Mouse (Mus musculus): ENCODE measurements at regions not wholly inside any gene's neighbourhood (a gene's known extent, or its start where the extent isn't known, plus 50 kb on each side); places are given as distances from the start of the nearest gene placed in this dataset.

DNA sequence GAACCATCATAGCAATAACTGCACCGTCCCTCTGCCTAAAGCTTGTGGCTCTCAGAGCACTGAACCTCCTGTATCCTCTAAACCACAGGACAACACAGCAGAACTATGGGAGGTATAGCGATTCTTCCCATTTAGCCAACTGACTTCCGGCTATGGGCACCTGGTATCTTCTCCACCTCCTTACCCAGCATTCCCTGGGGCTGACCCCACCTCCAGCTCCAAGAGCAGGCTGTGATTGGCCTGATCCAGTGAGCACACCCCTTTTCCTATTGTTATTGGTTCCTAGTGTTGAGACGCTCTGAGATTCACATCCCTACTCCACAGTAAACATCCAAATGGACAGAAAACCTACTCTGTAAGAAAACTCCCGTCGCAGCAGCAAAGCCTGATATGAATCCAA lies 236.7 kb downstream of the Prex1 start:
- no peaks in the 10 kb centered on the region for H3K9me3 ChIP-seq (ENCODE audit: low read depth, low read length)
- WGBS, result 80% methylated on average over 6 of the region's 6 CpGs
- no peak overlapping the region for H3K4me3 ChIP-seq (ENCODE audit: low read depth, low read length)
- DNase-seq (no peak), ATAC-seq (ENCODE audit: insufficient read depth) (no peak)
- H3K27me3 ChIP-seq (ENCODE audit: insufficient read depth, low read length), result no peaks in the 10 kb centered on the region
- no peak for TF ChIP-seq CTCF (IDR thresholded peaks at IDR 0.05; ENCODE audit: low read depth)
- H3K4me2 ChIP-seq, result no peak overlapping the region
- H3K27ac ChIP-seq (ENCODE audit: low read depth), result no peak overlapping the region
- no peak overlapping the region for H3K9ac ChIP-seq
- H3K4me1 ChIP-seq (ENCODE audit: insufficient read depth), result no peaks in the 10 kb centered on the region
- H3K36me3 ChIP-seq (ENCODE audit: insufficient read depth), result no peaks in the 10 kb centered on the region

DNA sequence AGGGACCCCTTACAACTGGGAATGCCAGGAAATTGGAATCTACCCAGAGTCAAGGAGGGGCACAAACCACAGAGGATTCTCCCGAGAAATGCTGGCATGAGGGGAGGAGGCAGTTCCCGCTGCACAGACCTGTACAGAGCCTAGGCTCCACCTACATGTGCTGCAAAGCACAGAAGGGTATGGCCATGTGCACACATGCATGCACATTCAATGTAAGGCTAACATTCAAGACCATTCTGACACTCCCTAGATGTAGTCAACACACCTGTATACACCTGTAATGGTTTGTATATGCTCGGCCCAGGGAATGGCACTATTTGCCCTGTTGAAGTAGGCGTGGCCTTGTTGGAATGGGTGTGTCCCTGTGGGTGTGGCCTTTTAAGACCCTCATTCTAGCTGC lies 238.0 kb downstream of the Prex1 start:
- no peak for ATAC-seq (ENCODE audit: insufficient read depth)
- H3K4me3 ChIP-seq (ENCODE audit: low read depth, low read length), result no peak overlapping the region
- H3K27me3 ChIP-seq (ENCODE audit: insufficient read depth, low read length), result no peaks in the 10 kb centered on the region
- 63% methylated on average over 4 of the region's 4 CpGs for WGBS
- no peak overlapping the region for H3K9ac ChIP-seq
- no peaks in the 10 kb centered on the region for H3K36me3 ChIP-seq (ENCODE audit: insufficient read depth)
- no peak for TF ChIP-seq CTCF (IDR thresholded peaks at IDR 0.05; ENCODE audit: low read depth)
- H3K9me3 ChIP-seq (ENCODE audit: low read depth, low read length), result no peaks in the 10 kb centered on the region
- no peaks in the 10 kb centered on the region for H3K4me1 ChIP-seq (ENCODE audit: insufficient read depth)
- no peak for DNase-seq
- no peak overlapping the region for H3K27ac ChIP-seq (ENCODE audit: low read depth)
- no peak overlapping the region for H3K4me2 ChIP-seq

DNA sequence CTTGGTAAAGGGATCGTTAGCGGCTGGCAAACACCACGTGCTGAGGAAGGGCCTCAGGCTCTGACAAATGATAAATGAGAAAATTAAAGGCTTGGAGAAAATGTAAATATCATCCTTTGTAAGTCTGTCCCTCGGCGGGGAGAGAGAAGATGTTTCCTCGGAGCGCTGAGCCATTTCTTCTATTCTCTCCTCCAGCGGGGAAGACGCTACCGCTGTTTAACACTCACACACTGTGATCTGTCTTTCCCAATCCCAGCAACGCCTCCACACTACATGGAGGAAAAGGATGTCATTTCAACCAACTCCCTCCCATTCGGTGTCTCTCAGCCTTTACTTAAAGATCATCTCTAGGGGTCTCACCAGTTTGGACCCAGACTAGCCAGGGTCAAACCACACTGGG lies 239.0 kb downstream of the Prex1 start:
- no peaks in the 10 kb centered on the region for H3K27me3 ChIP-seq (ENCODE audit: insufficient read depth, low read length)
- no peak for TF ChIP-seq CTCF (IDR thresholded peaks at IDR 0.05; ENCODE audit: low read depth)
- WGBS, result 26% methylated on average over 12 of the region's 12 CpGs
- no peak overlapping the region for H3K4me2 ChIP-seq
- H3K9me3 ChIP-seq (ENCODE audit: low read depth, low read length), result no peaks in the 10 kb centered on the region
- H3K4me3 ChIP-seq (ENCODE audit: low read depth, low read length), result no peak overlapping the region
- no peak overlapping the region for H3K9ac ChIP-seq
- no peaks in the 10 kb centered on the region for H3K4me1 ChIP-seq (ENCODE audit: insufficient read depth)
- no peak for DNase-seq
- no peak overlapping the region for H3K27ac ChIP-seq (ENCODE audit: low read depth)
- ATAC-seq (ENCODE audit: insufficient read depth), result no peak
- no peaks in the 10 kb centered on the region for H3K36me3 ChIP-seq (ENCODE audit: insufficient read depth)

DNA sequence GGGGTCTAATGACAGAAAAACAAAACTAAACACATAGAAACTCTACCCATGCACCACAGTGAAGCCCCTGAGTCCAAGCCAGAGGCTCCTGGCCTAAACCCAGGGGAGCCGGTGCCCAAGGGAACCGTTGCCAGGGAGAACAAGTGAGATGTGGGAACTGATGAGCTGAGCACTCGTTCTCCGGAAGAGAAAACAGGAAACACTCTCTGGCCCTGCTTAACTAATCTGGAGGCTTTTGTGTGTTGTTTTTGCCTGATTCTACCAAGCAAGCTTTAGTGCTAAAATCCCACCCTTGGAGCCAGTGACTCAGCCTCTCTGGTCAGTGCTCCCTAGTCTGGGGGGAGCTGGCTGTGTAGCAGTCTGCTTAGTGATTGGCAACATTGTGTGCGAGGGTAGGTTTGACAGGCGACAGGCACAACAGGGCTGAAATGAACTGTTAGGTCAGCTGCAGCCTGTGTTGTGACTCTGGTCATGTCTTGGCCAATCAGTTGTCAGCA lies 242.3 kb downstream of the Prex1 start:
- WGBS, result 46% methylated on average over 6 of the region's 6 CpGs
- Histone ChIP-seq H3K27me3 (ENCODE audit: insufficient read depth, low read length) (no peaks in the 10 kb centered on the region), H3K4me2 (no peak overlapping the region), H3K36me3 (ENCODE audit: insufficient read depth) (no peaks in the 10 kb centered on the region), H3K9ac (no peak overlapping the region), H3K4me1 (ENCODE audit: insufficient read depth) (0 out of 2 replicates have a peak, but pooled peaks cover 4% of the 10 kb centered on the region), H3K9me3 (ENCODE audit: low read depth, low read length) (no peaks in the 10 kb centered on the region), H3K27ac (ENCODE audit: low read depth) (no peak overlapping the region), H3K4me3 (ENCODE audit: low read depth, low read length) (no peak overlapping the region)
- TF ChIP-seq CTCF (IDR thresholded peaks at IDR 0.05; ENCODE audit: low read depth), result no peak
- ATAC-seq (ENCODE audit: insufficient read depth), result no peak
- DNase-seq, result no peak

DNA sequence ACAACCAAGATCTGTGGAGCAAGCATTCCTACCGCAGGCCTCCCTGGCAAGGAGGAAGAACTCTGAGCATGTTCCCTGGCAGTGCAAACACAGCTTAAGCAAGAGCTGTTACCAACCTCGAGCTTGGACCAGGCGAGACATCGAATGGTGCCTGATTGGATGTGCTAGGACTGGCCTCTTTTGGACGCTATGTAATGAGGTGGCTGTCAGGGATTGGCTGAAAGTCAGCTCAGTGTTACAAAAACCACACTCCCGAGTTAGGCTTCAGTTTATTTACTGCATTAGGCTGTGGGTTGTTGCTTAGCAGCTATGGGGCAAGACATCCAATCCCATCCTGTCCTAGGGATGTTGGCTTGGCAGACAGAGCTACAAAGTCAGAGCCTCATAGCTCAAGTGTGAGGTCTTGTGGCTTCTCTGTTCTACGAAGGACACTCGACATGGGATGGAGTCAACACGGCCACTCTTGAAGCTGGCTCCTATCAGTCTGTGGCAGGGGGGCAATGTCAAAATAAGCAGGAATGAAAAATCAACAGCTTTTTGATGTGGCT lies 244.5 kb downstream of the Prex1 start:
- no peak for ATAC-seq (ENCODE audit: insufficient read depth)
- Histone ChIP-seq H3K4me2 (no peak overlapping the region), H3K27ac (ENCODE audit: low read depth) (no peak overlapping the region), H3K27me3 (ENCODE audit: insufficient read depth, low read length) (no peaks in the 10 kb centered on the region), H3K36me3 (ENCODE audit: insufficient read depth) (no peaks in the 10 kb centered on the region), H3K4me1 (ENCODE audit: insufficient read depth) (0 out of 2 replicates have a peak, but pooled peaks cover 4% of the 10 kb centered on the region), H3K4me3 (ENCODE audit: low read depth, low read length) (no peak overlapping the region), H3K9ac (no peak overlapping the region), H3K9me3 (ENCODE audit: low read depth, low read length) (no peaks in the 10 kb centered on the region)
- no peak for TF ChIP-seq CTCF (IDR thresholded peaks at IDR 0.05; ENCODE audit: low read depth)
- WGBS, result 70% methylated on average over 9 of the region's 9 CpGs
- DNase-seq, result no peak

DNA sequence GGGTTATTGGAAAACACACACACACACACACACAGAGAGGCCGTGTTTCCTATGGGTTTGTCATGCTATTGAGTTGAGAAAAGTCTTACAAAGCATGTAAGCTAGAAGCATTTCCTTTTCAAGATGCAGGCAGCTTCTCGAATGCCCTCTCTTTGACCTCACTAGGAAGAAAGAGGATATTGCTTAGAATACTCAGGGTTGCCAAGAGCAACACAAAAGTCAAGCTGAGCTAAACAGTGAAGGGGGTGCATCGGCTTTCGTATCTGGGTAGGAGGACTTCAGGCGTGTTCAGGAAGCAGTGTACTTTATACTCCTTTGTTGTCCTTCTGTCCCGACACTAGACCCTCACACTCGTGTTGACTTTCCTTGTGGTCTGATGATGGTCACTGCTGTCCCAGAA lies 246.5 kb downstream of the Prex1 start:
- Histone ChIP-seq H3K36me3 (ENCODE audit: insufficient read depth) (no peaks in the 10 kb centered on the region), H3K27me3 (ENCODE audit: insufficient read depth, low read length) (no peaks in the 10 kb centered on the region), H3K4me2 (no peak overlapping the region), H3K4me3 (ENCODE audit: low read depth, low read length) (no peak overlapping the region), H3K27ac (ENCODE audit: low read depth) (no peak overlapping the region), H3K9ac (no peak overlapping the region), H3K9me3 (ENCODE audit: low read depth, low read length) (no peaks in the 10 kb centered on the region), H3K4me1 (ENCODE audit: insufficient read depth) (0 out of 2 replicates have a peak, but pooled peaks cover 4% of the 10 kb centered on the region)
- ATAC-seq (ENCODE audit: insufficient read depth), result no peak
- no peak for TF ChIP-seq CTCF (IDR thresholded peaks at IDR 0.05; ENCODE audit: low read depth)
- 41% methylated on average over 7 of the region's 7 CpGs for WGBS
- DNase-seq, result peak; percentile 41

DNA sequence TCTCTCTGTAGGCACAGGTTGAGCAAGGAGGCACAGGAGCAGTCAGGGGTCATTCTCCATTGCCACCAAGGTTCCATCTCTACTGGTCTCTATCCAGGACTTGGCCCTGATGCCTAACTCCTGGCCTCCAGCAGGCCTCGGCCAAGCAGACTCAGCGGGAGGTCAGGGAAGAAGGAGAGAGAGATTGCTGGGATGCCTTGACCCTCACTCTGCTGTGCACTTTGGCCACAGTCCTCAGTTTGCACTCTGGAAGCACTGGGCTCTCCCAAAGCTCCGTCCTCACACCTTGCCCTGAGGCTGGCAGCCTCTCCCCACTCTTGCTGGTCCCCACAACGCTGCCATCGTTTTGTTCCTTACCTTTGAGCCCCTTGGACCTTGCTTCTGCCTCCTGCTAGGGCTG lies 248.1 kb downstream of the Prex1 start:
- no peaks in the 10 kb centered on the region for H3K9me3 ChIP-seq (ENCODE audit: low read depth, low read length)
- no peak overlapping the region for H3K4me3 ChIP-seq (ENCODE audit: low read depth, low read length)
- ATAC-seq (ENCODE audit: insufficient read depth) (no peak), DNase-seq (no peak)
- H3K4me1 ChIP-seq (ENCODE audit: insufficient read depth), result 0 out of 2 replicates have a peak, but pooled peaks cover 4% of the 10 kb centered on the region
- no peak for TF ChIP-seq CTCF (IDR thresholded peaks at IDR 0.05; ENCODE audit: low read depth)
- no peak overlapping the region for H3K27ac ChIP-seq (ENCODE audit: low read depth)
- no peaks in the 10 kb centered on the region for H3K36me3 ChIP-seq (ENCODE audit: insufficient read depth)
- H3K4me2 ChIP-seq, result no peak overlapping the region
- no peak overlapping the region for H3K9ac ChIP-seq
- WGBS, result 60% methylated on average over 5 of the region's 5 CpGs
- H3K27me3 ChIP-seq (ENCODE audit: insufficient read depth, low read length), result no peaks in the 10 kb centered on the region
